Mouse (Mus musculus) heart, postnatal 0 days (tissue): ENCODE data around the gene Izumo4. TPM values are rescaled to one million over a fixed set of nuclear protein-coding genes. Genes with fewer than 3 reads are reported as not detected.
A peak's percentile ranks its signal among the peaks of the same experiment; 100 is the strongest.

ENCODE experiments used
- ATAC-seq: fragments of 200-750 bp; cut with Nextera tagmentation; 2 replicates; pipeline ENCODE4 v1.8.0; 2017; ENCODE audit warnings: low read depth, moderate number of reproducible peaks, moderate library complexity; ENCODE audit not compliant: insufficient read depth
- DNase-seq: peaks from one replicate; pipeline ENCODE4 v3.0.0-alpha.2; 2016; ENCODE audit warnings: low spot score
- H3K27ac ChIP-seq: fragments of 300-500 bp; sonication (generic); 2 replicates; pipeline ENCODE4 v1.5.1; 2014; ENCODE audit warnings: low read depth, mild to moderate bottlenecking
- H3K27me3 ChIP-seq: fragments of 300-500 bp; sonication (generic); 2 replicates; pipeline ENCODE4 v1.6.1; 2014; ENCODE audit warnings: low read length, mixed read lengths; ENCODE audit not compliant: control insufficient read depth, insufficient read depth
- H3K36me3 ChIP-seq: fragments of 300-500 bp; sonication (generic); replicated peaks from 2 replicates; pipeline ENCODE4 v1.6.1; 2014; ENCODE audit warnings: low read length, mixed read lengths; ENCODE audit not compliant: control insufficient read depth, insufficient read depth
- H3K4me1 ChIP-seq: fragments of 300-500 bp; sonication (generic); 2 replicates; pipeline ENCODE4 v1.6.1; 2014; ENCODE audit warnings: antibody characterized with exemption; ENCODE audit not compliant: control insufficient read depth, insufficient read depth
- H3K4me2 ChIP-seq: fragments of 300-500 bp; sonication (generic); 2 replicates; pipeline ENCODE4 v1.6.1; 2014; ENCODE audit warnings: low read depth, mild to moderate bottlenecking, low read length, moderate library complexity
- H3K4me3 ChIP-seq: fragments of 300-500 bp; sonication (generic); 2 replicates; pipeline ENCODE4 v1.5.1; 2014; ENCODE audit warnings: low read depth, low read length
- H3K9ac ChIP-seq: fragments of 300-500 bp; sonication (generic); replicated peaks from 2 replicates; pipeline ENCODE4 v1.6.1; 2014; ENCODE audit warnings: low read depth, low read length, mixed read lengths
- H3K9me3 ChIP-seq: fragments of 300-500 bp; sonication (generic); replicated peaks from 2 replicates; pipeline ENCODE4 v1.6.1; 2016; ENCODE audit warnings: low read length; ENCODE audit not compliant: control insufficient read depth
- CTCF ChIP-seq: IDR thresholded peaks from 2 replicates; pipeline ENCODE4 v1.5.1; 2016; ENCODE audit warnings: antibody characterized with exemption, control low read depth, low read depth
- EP300 ChIP-seq: IDR thresholded peaks from 2 replicates; pipeline ENCODE4 v1.6.1; 2016; ENCODE audit warnings: antibody characterized with exemption, low read depth
- WGBS: fragments of 180-500 bp; shearing (Covaris S2); extraction: QIAGEN DNeasy Blood & Tissue Kit; methylation state at CpG from one replicate; pipeline ENCODE4 v1.1.7; 2014; 5-methylcytosine and 5-hydroxymethylcytosine counted together
- polyA plus RNA-seq: library from polyadenylated mRNA; unstranded; fragments of >200 nt; fragmentation: Nextera tagmentation; extraction: Ambion mirVana; gene quantifications from 2 replicates; pipeline ENCODE4 v1.2.1, GENCODE M21; 2015
- total RNA-seq: library from RNA; depleted of rRNA; stranded (reverse); fragments of >200 nt; gene quantifications from 2 replicates; pipeline ENCODE4 v1.2.3, GENCODE M21; 2014; ENCODE audit warnings: low replicate concordance

The Izumo4 gene
- total and polyA plus RNA-seq, 2 experiments from 2014 or later = 3.6 to 6.9 TPM

- peaks cover 15% of the 10 kb centered on the region for H3K36me3 ChIP-seq
- H3K4me3 ChIP-seq = peak overlapping the region; percentile 94
- WGBS = under 1% methylated on average over 22 of the region's 54 CpGs
- ATAC-seq = no peak
- H3K4me1 ChIP-seq = peaks cover 71% of the 10 kb centered on the region
- H3K9ac ChIP-seq = peak overlapping the region; percentile 98
- no peaks in the 10 kb centered on the region for H3K27me3 ChIP-seq
- TF ChIP-seq EP300 (no peak), CTCF (no peak)
- peak overlapping the region; percentile 69 for H3K4me2 ChIP-seq
- no peaks in the 10 kb centered on the region for H3K9me3 ChIP-seq
- H3K27ac ChIP-seq = peak overlapping the region; percentile 92
- DNase-seq = peak; percentile 51
Measured at GRCm38 (mm10) chr10:80675405-80676197, 26.4 kb upstream of the Izumo4 start.

GRCm38 (mm10) chr10:80676198-80676928, 25.6 kb upstream of the Izumo4 start:
- peaks cover 7% of the 10 kb centered on the region for H3K36me3 ChIP-seq
- TF ChIP-seq EP300 (peak; percentile 9; the same call in 1 of the 2 replicates), CTCF (no peak)
- ATAC-seq (peak; percentile 86), DNase-seq (peak; percentile 99)
- under 1% methylated on average over 56 of the region's 78 CpGs for WGBS
- peak overlapping the region; percentile 98 for H3K9ac ChIP-seq
- no peaks in the 10 kb centered on the region for H3K27me3 ChIP-seq
- peaks cover 64% of the 10 kb centered on the region for H3K4me1 ChIP-seq
- peak overlapping the region; percentile 99 for H3K27ac ChIP-seq
- H3K4me3 ChIP-seq = peak overlapping the region; percentile 94
- no peaks in the 10 kb centered on the region for H3K9me3 ChIP-seq
- H3K4me2 ChIP-seq = peak overlapping the region; percentile 75

GRCm38 (mm10) chr10:80677128-80677875, 24.7 kb upstream of the Izumo4 start:
- 18% methylated on average over 9 of the region's 9 CpGs for WGBS
- DNase-seq = no peak
- peak overlapping the region; percentile 99 for H3K27ac ChIP-seq
- H3K36me3 ChIP-seq = 0 out of 2 replicates have a peak, but pooled peaks cover 3% of the 10 kb centered on the region
- ATAC-seq = no peak
- H3K27me3 ChIP-seq = no peaks in the 10 kb centered on the region
- H3K4me2 ChIP-seq = peak overlapping the region; percentile 75
- H3K9me3 ChIP-seq = no peaks in the 10 kb centered on the region
- H3K9ac ChIP-seq = peak overlapping the region; percentile 79
- peak overlapping the region; percentile 50 for H3K4me3 ChIP-seq
- H3K4me1 ChIP-seq = peaks cover 60% of the 10 kb centered on the region
- TF ChIP-seq EP300 (no peak), CTCF (no peak)

- ATAC-seq = peak; percentile 66
- Histone ChIP-seq H3K9me3 (no peaks in the 10 kb centered on the region), H3K4me1 (peaks cover 53% of the 10 kb centered on the region), H3K27ac (peak within 1 kb of the TSS; percentile 99), H3K4me2 (peak within 1 kb of the TSS; percentile 75), H3K36me3 (0 out of 2 replicates have a peak, but pooled peaks cover under 1% of the 10 kb centered on the region), H3K4me3 (peak within 1 kb of the TSS; percentile 50), H3K27me3 (no peaks in the 10 kb centered on the region), H3K9ac (peak within 1 kb of the TSS; percentile 79)
- TF ChIP-seq EP300 (peak; percentile 95; the same call in 1 of the 2 replicates), CTCF (peak; percentile 26)
- peak; percentile 98 for DNase-seq
- WGBS = under 1% methylated on average over 8 of the region's 8 CpGs
Measured at GRCm38 (mm10) chr10:80677942-80678436, 24.0 kb upstream of the Izumo4 start, which contains the start of gene Mknk2. Mknk2 (minus strand) TSS chr10:80678112.
